Mouse (Mus musculus) mesoderm, embryonic 11.5 days (tissue): ENCODE results near the gene Cyb561.
A peak's percentile ranks its signal among the peaks of the same experiment; 100 is the strongest.

ENCODE experiments used
- DNase-seq: peaks from one replicate; pipeline ENCODE4 v3.0.0-alpha.2; 2012; ENCODE audit warnings: low read depth, low spot score

The Cyb561 gene

DNA sequence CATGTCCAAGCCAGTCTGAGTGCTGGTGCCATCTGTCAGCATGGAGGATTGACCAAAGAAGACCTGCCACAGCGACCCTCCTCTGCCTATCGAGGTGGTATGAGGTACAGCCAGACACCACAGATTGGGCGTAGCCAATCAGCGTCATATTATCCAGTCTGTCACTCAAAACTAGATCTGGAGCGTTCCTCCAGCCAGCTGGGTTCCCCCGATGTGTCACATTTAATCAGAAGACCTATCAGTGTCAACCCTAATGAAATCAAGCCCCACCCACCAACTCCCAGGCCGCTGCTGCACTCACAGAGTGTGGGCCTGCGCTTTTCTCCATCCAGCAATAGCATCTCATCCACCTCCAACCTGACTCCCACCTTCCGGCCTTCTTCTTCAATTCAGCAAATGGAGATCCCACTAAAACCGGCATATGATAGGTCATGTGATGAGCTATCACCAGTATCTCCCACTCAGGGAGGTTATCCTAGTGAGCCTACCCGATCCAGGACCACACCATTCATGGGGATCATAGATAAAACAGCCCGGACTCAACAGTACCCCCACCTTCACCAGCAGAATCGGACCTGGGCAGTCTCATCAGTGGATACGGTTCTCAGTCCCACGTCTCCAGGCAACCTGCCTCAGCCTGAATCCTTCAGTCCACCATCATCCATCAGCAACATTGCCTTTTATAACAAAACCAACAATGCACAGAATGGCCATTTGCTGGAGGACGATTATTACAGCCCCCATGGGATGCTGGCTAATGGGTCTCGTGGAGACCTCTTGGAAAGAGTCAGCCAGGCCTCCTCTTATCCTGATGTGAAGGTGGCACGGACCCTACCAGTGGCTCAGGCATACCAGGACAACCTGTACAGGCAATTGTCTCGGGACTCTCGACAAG, 30.1 kb downstream of the Cyb561 start:
- no peak for DNase-seq

DNA sequence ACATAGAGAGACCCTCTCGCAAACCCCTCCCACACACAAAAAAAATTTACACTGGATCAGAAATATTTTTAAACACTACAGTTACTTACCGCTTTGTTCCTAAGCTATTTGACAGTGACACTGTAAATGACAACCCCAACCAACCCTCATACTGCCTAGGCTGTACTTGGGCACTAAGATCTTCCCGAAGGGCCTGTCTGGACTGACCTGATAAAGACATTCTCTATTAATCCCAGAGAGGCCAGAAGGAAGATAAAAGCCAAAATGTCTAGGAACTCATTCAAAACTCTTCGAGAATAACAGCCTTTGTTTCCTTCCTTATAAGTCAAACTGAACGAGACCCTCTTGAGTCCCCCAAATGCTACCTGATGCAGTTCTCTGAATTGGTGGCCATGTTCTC, 31.9 kb downstream of the Cyb561 start:
- no peak for DNase-seq

DNA sequence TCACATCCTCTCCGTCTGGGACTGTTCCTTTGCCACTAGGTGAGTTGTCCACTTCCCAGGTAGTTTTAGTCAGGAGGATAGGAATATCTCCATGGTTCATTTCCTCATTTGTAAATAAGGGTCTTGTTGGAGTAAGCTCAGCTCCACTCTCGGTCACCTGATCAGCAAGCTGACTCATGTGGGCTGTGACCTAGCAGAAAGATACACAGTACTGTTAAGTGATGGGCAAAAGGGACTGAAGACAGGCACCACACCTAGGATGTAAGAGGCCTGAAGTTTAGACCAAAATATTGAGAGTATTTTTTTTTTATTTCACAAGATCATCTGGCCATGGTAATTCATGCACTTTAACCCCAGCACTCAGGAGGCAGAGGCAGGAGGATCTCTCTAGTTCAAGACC, 32.3 kb downstream of the Cyb561 start:
- DNase-seq = no peak

DNA sequence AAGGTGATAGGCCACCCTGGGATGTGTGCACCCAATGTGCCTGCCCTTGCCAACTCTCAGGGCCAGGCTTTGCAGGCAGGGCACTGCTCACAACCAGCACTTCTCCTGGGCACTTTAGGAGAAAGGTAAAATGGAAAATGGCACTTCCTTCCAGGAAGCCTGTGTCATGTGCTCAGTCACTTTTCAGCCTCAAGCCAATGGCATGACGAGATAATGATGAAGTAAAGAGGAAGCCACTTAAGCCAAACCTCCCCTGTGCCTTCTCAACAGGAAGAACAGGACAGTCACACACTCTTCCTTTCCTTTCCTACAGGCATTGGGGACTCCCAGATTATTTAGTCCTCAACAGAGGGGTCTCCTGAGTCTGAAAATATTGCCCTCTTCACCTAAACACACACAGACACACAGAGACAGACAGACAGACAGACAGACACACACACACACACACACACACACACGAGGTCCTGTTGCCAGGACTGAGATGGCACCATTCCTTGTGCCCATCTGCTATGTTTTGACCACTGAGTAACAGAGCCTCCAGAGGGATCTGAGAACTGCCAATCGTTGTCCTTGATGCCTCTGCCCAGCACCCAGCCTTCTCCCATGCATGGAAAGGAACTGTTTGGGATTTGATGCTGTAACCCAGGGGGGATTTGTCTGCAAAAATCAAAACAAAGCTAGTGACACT, 32.9 kb downstream of the Cyb561 start:
- DNase-seq = no peak

DNA sequence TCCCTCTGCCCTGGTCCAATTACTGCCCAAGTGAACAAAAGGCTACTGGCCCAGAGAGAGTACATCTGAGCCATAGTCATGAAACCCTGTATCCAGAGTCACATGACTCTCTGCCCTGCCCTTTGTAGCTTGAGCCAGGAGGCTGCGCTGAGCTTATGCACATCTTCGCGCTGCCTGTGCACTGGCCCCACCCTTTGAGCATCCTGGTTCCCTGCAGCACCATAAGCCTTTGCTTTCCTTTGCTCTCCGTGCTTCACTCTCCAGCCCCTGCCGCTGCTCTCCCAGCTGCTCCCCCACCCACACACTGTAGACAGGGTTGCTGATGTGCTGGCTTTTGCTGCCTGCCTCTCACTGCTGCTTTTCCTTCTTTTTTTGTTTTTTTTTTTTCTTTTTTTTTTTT, 39.6 kb downstream of the Cyb561 start:
- no peak for DNase-seq

DNA sequence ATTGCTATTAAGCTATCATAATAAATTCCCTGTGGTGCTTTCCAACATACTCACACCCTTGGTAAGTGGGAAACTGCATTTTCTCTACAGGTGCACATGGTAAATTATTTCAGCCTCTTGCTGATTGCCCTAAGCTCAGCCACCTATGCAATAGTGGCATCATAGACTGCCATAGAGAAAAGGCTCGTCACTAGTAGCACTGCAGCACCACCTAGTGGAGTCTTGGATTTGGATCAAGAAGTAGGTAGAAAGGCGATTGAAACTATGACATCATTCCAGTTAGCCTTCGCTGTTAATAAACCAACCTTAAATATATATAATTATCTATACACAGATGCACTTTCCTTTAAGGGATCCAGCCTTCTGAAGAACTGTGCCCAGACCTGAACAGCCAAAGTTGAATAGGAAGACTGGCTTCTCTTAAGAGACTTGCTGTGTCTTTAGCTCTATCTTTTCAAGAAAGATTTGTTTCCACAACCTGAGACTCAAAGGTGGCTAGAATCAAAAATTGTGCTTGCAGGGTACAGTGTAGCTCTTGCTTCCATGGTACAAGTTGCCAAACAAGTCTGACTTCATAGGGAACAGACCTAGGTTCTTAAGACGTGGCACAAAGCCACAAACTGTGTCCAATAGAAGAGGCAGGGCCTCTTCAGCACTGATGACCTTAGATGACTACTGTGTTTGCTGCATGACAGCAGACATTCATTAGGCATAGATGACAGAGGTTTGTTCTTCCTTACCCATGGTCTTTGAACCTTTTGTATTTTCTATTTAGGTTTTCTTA, 41.4 kb downstream of the Cyb561 start:
- DNase-seq = peak; percentile 77

DNA sequence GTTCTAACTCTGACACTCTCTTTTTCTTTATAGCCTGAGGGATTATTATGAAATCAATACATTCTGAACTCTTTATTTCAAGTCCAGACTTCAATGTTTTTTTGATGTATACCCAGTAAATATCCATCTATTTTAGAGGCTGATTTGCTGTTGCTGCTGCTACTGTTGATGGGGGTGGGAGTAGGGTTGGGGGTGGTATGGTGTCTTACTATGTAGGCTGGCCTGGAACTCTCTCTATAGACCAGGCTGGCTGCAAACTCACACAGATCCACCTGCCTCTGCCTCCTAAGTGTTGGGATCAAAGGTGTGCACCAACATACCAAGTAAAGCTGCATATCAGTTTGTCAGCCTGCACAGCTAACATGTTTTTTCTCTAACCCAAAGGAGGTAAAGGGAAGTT, 42.0 kb downstream of the Cyb561 start:
- no peak for DNase-seq

DNA sequence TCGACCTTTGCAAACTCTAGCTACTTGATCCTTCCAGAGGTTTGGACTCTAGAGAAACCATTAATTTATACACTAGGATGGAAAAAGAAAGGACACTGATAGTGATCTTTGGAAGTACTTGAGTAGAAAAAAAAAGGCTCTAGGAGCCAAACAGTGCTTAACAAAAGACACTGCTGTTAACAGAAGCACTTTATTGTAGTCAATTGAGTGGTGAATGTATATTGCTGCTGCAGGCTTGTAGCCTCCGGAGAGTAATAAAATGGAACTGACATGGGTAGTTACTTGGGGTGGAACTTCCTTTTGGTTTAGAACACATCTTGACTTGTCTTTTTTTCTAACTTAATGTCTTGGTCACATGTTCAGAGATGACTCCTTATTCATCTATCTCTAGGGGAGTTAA, 43.5 kb downstream of the Cyb561 start:
- DNase-seq = no peak

DNA sequence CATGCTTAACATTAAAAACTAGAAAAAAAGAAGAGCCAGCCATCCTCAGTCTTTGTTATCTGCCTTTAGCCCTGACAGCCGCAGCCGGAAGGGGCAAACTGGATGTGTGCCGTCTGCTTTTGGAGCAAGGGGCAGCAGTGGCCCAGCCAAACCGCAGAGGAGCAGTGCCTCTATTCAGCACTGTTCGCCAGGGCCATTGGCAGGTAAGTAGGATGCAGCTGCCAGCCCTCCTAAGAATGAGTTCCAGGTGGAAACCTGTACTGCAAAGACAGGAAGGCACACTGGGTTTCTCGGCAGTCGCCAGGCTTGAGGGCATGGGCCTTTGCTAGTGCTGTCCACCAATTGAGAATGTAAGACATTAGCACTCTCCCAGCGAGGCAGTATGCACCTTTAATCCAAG, 44.2 kb downstream of the Cyb561 start:
- no peak for DNase-seq

DNA sequence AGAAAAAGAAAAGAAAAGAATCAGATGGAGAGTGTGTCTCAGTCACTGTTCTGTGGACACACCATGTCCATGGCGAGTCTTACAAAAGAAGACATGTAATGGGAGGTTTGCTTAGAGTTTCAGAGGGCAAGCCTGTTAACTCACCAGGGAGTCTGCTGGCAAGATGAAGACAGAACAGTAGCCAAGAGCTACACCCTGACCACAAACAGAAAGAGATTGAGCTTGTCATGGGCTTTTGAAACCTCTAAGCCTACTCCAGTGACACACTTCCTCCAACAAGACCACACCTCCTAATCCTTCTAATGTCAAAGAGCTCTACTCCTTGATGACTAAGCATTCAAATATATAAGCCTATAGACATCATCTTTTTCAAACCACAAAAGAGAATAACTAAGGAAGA, 45.8 kb downstream of the Cyb561 start:
- no peak for DNase-seq

DNA sequence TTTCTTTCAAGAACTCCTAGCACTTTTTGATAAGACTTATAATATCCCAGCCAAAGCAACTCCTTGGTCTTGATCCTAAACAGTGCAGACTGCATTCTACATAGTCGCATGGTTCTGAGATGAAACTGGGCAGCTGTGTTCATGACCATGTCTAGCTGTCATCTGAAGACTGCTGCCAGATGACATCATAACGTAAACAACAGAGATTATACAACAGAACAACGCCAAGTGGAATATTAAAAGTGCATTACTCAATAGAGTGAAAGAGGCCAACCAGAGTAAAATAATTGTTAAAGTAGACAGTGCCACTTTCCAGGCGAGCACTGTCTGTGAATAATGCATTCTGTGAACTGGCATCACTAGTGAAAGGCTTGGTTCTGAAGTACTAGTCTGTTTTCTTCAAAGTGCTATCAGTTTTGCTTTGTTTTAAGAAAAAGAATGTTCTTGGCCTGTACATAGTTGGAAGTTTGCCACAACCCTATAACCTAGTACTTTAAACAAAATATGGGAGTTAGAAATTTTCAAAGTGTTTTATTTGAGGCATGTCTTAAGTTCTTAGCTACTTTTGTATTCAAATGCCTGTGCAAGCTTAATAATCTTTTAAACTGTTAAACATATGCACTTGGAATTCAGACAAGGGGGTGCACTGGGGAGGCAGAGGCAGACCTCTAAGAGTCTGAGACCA, 47.5 kb downstream of the Cyb561 start:
- DNase-seq = no peak

DNA sequence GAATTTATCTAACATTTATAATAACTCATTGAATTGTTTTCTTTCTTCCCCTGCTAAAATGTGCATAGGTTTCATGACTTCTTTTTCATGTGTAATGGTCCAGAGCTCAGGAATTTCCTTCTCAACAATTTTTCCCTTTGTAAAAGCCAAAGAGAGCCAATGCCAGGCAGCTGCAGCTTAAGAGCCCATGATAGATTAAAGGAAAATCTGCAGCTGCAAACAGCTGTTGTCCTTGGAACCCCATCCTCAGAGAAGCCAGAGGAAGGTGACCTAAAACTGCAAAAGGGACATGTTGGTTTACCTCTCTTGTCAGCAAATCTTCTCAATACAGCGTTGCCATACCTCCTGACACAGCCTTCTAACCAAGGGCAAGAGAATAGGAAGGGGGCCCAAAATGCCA, 50.2 kb downstream of the Cyb561 start:
- DNase-seq = no peak

DNA sequence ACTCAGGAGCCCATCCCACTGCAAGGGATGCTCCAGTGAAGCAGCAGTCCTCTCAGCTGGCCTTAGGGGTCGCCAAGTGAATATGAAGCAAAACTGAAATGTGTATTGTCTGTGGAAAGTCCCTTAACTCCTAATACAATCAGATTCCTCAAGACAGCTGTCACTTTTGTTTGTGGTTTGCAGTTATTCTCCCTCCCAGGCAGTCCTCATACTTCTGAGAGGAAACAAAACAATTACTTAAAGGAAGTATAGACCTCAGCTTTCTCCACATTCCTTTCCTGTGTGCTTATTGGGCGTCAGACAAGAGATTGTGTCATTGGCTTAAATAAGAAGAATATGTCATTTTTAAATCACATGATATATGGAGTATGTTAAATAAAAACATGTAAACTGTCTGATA, 51.6 kb downstream of the Cyb561 start:
- no peak for DNase-seq

DNA sequence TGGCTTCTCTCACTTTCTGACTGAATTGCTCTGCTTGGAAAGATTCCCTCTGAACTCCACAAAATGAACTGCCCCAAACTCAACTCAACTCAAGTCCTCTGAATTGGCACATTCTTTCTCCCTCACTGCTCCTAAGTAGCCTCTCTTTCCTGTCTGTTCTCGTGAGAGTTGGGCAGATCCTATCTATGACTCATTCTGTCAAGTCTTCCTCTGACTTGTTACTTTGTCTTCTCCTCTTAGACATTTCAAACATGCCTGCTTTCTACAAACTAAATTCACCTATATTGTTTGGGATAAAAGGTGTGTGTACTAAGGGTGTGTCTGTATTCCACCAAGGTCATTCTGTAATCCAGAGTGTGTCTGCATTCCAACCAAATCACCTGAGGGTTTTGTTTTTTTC, 54.0 kb downstream of the Cyb561 start:
- no peak for DNase-seq

DNA sequence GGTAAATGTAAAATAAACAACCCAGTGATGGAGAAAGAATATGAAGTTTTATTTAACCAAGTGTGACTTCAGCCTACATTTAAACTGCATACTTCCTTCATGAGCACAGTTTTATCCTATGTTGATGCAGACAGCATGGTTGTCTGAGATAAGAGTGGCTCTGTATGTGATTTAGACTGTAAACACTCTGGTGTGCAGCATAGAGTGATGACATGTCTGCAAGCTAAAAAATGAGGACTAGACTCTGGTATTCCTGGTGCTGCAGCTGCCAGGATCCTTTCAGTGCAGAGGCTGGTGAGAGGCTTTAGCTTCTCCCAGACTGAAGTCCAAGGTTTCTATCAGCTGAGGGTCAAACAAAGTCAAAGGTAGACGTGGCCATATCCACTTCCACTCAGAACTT, 65.9 kb downstream of the Cyb561 start:
- DNase-seq = no peak

DNA sequence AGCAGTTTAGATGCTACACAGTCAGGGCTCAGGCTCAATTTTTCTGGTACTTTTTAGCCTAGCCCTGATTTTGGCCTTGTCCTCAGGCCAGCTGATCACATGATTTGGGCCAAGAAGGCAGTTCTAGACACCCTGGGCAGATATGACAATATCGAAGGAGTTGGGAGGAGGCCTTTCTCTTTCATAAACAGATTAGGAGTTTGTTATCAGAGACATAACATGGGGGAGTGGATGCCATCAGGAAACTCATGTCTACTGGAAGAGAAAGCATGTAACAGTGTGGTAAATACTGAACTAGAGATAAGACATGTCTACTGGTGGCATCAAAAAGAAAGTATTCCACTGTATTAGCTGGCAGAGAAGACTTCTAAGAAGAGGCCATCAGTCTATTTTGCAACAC, 67.6 kb downstream of the Cyb561 start:
- no peak for DNase-seq
